Mouse (Mus musculus) embryonic facial prominence, embryonic 10.5 days (tissue): Measurements from ENCODE around the gene Itm2c. TPM values are rescaled to one million over a fixed set of nuclear protein-coding genes. Genes with fewer than 3 reads are reported as not detected.
A peak's percentile ranks its signal among the peaks of the same experiment; 100 is the strongest.

Experiments
- DNase-seq: peaks from one replicate; pipeline ENCODE4 v3.0.0-alpha.2; 2017; ENCODE audit warnings: low spot score
- H3K27ac ChIP-seq: fragments of 300-500 bp; sonication (generic); replicated peaks from 2 replicates; pipeline ENCODE4 v1.5.1; 2016; ENCODE audit warnings: mild to moderate bottlenecking
- H3K27me3 ChIP-seq: fragments of 300-500 bp; sonication (generic); replicated peaks from 2 replicates; pipeline ENCODE4 v1.6.1; 2016; ENCODE audit warnings: low read depth, mild to moderate bottlenecking; ENCODE audit not compliant: poor library complexity, severe bottlenecking
- H3K36me3 ChIP-seq: fragments of 300-500 bp; sonication (generic); replicated peaks from 2 replicates; pipeline ENCODE4 v1.6.1; 2016; ENCODE audit warnings: mild to moderate bottlenecking, moderate library complexity
- H3K4me1 ChIP-seq: fragments of 300-500 bp; sonication (generic); 2 replicates; pipeline ENCODE4 v1.6.1; 2016
- H3K4me3 ChIP-seq: fragments of 300-500 bp; sonication (generic); 2 replicates; pipeline ENCODE4 v1.5.1; 2016; ENCODE audit warnings: mild to moderate bottlenecking, moderate library complexity
- H3K9me3 ChIP-seq: fragments of 300-500 bp; sonication (generic); 2 replicates; pipeline ENCODE4 v1.6.1; 2016; ENCODE audit warnings: mild to moderate bottlenecking
- WGBS: fragments of 180-500 bp; shearing (Covaris S2); methylation state at CpG from one replicate; pipeline ENCODE4 v1.1.7; 2016; 5-methylcytosine and 5-hydroxymethylcytosine counted together
- polyA plus RNA-seq: library from polyadenylated mRNA; unstranded; fragments of >200 nt; fragmentation: Nextera tagmentation; extraction: Ambion mirVana; gene quantifications from 2 replicates; pipeline ENCODE4 v1.2.1, GENCODE M21; 2016

The Itm2c gene
- 168 and 177 TPM in 2 replicates for polyA plus RNA-seq

DNA sequence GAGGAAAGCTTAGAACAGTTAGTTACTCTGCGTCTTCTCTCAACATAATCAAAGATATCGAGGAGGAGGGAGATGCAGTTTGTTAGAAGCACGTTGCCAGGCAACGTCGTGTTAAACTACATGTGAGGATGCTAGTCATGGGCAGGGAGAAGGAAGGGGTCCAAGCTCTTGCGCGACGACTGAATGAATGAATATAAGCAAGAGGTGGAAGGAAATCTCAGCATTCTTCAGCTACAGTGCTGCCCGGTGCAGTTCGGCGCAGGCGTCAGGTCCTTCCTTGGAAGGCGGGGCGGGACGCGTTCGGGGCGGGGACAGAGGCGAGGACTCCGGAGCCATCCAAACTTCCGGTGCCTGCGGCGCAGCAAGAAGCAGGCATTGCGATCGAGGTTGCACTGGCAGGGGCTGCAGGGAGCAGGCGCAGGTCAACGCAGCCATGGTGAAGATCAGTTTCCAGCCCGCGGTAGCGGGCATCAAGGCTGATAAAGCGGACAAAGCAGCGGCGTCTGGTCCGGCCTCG, at the start of gene Itm2c:
Itm2c (plus strand) TSS at position 51 of the 517 bp plus-strand sequence.
- 1% methylated on average over 35 of the region's 35 CpGs for WGBS
- Histone ChIP-seq H3K27me3 (no peaks in the 10 kb centered on the region), H3K9me3 (no peaks in the 10 kb centered on the region), H3K4me3 (peak within 1 kb of the TSS; percentile 88), H3K27ac (peak within 1 kb of the TSS; percentile 95), H3K4me1 (peaks cover 49% of the 10 kb centered on the region), H3K36me3 (no peaks in the 10 kb centered on the region; the same call in 1 of the 2 replicates)
- peak; percentile 94 for DNase-seq

DNA sequence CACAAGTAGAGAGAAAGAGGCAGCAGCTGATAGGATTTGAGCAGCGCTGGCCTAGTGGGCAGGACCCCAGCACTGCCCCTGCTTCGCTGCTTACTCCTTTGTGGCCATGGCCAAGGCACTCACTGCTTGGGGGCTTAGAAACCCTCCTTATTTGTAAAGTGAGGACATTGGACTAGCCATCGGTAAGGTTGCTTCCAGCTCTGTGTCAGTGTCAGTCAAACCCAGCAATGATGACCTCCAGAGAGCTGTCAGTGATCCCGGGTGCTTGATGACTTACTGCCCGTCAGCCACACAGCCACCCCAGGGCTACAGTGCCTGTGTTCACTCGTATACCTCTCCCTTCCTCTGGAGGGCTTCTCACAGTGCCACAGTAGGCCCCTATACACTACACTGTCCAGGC, 49.1 kb upstream of the Itm2c start:
- 88% methylated on average over 6 of the region's 6 CpGs for WGBS
- no peak for DNase-seq
- H3K4me3 ChIP-seq: no peak overlapping the region
- peaks cover 75% of the 10 kb centered on the region for H3K36me3 ChIP-seq
- no peaks in the 10 kb centered on the region for H3K4me1 ChIP-seq
- no peak overlapping the region for H3K27ac ChIP-seq
- no peaks in the 10 kb centered on the region for H3K9me3 ChIP-seq
- no peaks in the 10 kb centered on the region for H3K27me3 ChIP-seq

DNA sequence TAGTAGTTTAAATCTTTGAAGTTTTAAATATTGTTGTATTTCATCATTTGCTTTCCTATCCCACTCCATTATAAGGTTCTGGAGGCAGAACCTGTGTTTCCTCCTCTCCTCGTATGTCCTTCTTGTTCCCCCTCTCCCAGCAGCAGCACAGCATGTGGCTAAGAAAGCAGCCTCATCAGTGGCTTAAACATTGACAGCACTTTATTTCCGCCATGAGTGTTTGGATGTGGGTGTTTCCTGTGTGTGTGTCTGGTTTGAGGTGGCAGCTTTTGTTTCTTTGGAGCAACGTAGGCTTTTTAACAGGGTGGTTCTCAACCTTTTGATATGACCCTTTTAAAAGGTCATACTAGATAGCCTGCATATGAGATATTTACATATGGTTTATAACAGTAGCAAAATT, 48.6 kb upstream of the Itm2c start:
- no peak for DNase-seq
- Histone ChIP-seq H3K36me3 (peaks cover 75% of the 10 kb centered on the region), H3K27ac (no peak overlapping the region), H3K27me3 (no peaks in the 10 kb centered on the region), H3K4me3 (no peak overlapping the region), H3K9me3 (no peaks in the 10 kb centered on the region), H3K4me1 (no peaks in the 10 kb centered on the region)
- WGBS: 80% methylated on average over 3 of the region's 3 CpGs

DNA sequence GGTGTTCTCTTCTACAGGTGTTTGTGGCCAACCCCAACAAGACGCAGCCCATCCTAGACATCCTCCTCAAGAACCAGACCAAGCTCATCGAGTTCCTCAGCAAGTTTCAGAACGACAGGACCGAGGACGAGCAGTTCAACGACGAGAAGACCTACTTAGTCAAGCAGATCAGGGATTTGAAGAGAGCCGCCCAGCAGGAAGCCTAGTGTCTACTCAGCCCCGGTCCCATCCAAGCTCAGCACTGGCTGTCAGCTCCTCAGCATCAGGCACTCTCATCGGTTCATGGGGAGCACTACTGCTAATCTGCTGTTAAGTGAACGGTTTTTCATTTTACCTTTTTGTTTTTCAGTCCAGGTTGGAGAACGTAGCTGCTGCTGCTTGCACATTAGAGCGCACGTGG, 45.1 kb upstream of the Itm2c start:
- whole genome bisulfite sequencing: 92% methylated on average over 14 of the region's 14 CpGs
- Histone ChIP-seq H3K27me3 (no peaks in the 10 kb centered on the region), H3K4me3 (no peak overlapping the region), H3K9me3 (no peaks in the 10 kb centered on the region), H3K27ac (no peak overlapping the region), H3K36me3 (peaks cover 74% of the 10 kb centered on the region), H3K4me1 (peaks cover 4% of the 10 kb centered on the region)
- DNase-seq: no peak

DNA sequence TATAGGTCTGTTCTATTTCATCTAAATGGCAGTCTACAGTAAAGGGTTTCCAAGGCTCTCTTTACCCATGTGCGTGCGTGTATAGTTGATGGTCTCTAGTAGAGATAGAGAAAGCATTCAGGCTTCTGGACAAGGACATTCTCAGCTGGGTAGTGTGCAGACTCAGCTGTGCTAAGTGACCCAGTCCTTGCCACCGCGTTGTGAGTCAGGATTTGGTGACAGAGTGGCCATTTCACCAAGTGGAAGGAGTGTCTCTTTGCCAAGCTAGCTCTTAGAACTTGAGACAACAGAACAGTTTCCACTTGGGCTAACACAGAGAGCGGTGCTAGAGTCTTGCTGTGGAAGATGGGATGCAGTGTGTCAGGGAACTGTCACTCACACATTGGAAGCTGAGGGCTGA, 43.2 kb upstream of the Itm2c start:
- no peak overlapping the region for H3K4me3 ChIP-seq
- no peak overlapping the region for H3K27ac ChIP-seq
- DNase-seq: no peak
- no peaks in the 10 kb centered on the region for H3K27me3 ChIP-seq
- H3K36me3 ChIP-seq: peaks cover 72% of the 10 kb centered on the region
- H3K4me1 ChIP-seq: peaks cover 7% of the 10 kb centered on the region
- 94% methylated on average over 5 of the region's 5 CpGs for whole genome bisulfite sequencing
- H3K9me3 ChIP-seq: no peaks in the 10 kb centered on the region

DNA sequence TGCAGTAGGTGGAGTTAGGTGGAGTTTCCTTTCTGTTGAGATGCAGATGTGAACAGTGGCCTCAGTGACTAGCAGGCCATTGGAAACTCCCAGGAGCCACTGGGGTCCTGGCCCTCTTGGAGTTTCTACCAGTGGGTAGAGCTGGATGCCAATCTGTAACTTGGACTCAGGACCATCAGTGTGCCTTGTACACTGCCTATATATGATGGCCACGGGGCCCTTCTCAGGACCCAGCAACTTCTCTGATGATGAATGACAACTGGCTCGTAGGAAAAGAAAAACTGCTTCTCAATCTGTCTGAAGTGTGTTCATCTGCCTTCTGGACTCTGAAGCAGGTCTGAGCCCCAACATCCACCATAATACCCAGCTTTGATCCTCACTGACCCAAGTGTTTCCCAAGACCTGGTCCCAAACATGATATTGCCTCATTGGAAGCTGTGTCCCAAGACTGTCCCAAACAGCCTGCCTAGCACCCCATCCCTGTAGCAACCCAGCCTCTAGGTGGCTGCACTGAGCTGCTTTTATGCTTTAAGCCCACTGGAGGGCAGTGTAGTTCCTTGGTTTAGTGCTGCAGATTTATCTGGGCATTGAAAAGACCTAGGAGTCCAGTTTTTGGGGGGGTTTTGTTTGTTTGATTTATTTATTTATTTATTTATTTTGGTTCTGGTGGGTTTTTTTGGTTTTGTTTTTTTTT, 40.9 kb upstream of the Itm2c start:
- Histone ChIP-seq H3K4me3 (no peak overlapping the region), H3K36me3 (peaks cover 58% of the 10 kb centered on the region), H3K27ac (no peak overlapping the region), H3K27me3 (no peaks in the 10 kb centered on the region), H3K9me3 (no peaks in the 10 kb centered on the region), H3K4me1 (peaks cover 7% of the 10 kb centered on the region)
- 91% methylated on average over 2 of the region's 2 CpGs for WGBS
- peak; percentile 70 for DNase-seq

DNA sequence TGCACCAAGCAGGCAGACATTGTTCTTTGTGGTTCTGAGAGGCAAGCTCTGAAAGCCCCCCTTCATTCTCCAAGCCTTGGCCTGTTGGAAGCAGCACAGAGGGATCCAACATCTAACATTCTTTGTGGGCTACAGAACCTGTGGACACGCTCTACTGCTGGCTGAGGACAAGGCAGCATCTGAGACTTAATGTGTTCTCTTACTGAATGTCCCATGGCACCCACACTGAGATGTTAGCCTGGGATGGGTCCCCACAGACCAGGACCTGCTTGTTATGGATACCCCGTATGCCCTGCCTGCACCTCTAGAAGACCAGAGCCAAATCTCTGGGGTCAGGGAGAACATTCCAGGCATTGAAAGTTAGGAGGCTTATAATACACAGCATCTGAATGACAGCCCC, 40.2 kb upstream of the Itm2c start:
- Histone ChIP-seq H3K4me3 (no peak overlapping the region), H3K9me3 (no peaks in the 10 kb centered on the region), H3K4me1 (peaks cover 7% of the 10 kb centered on the region), H3K36me3 (peaks cover 51% of the 10 kb centered on the region), H3K27ac (0 out of 2 replicates have a peak overlapping the region, but pooled peaks have one; percentile 3), H3K27me3 (no peaks in the 10 kb centered on the region)
- 88% methylated on average over 2 of the region's 2 CpGs for whole genome bisulfite sequencing
- no peak for DNase-seq

DNA sequence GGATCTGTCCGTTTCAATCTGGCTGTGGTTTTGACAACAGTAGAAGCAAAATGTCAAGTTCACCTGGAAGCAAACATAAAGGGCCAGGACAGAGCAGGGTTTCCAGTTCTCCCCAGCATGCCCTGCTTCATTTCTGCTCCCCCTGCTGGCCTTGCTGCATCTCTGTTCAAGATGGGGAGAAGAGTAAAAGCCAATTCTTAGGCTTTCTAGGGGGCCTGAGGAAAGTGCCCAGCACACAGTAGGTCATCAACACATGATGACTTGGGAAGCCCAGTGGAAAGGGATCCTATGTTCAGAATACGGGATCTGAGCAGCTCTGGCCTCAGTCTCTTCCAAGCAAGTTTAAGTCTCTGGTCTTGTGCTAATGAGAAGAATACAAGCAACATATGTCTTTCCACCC, 39.6 kb upstream of the Itm2c start:
- peaks cover 45% of the 10 kb centered on the region for H3K36me3 ChIP-seq
- peaks cover 7% of the 10 kb centered on the region for H3K4me1 ChIP-seq
- DNase-seq: no peak
- no peaks in the 10 kb centered on the region for H3K9me3 ChIP-seq
- H3K27ac ChIP-seq: no peak overlapping the region
- 71% methylated on average over 2 of the region's 2 CpGs for WGBS
- no peak overlapping the region for H3K4me3 ChIP-seq
- H3K27me3 ChIP-seq: no peaks in the 10 kb centered on the region

DNA sequence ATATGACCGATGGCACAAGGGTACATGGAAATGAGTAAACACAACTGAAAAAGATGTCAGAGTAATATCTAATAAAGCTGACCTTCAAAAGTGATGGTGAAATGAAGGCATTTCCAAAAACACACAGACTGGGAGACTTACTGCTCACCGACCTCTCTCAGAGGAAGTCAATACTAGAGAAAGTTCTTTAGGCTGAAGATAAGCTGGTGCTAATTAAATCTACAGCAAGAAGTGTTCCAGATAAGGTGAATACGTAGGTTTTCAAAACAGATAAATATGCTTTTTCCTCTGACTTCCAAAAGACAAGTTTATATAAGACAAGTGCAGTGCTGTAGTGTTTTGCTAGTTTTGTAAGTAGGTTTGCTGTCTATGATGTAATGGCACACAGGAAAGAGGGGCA, 37.8 kb upstream of the Itm2c start:
- Histone ChIP-seq H3K36me3 (peaks cover 29% of the 10 kb centered on the region), H3K27ac (no peak overlapping the region), H3K27me3 (no peaks in the 10 kb centered on the region), H3K9me3 (peaks cover 1% of the 10 kb centered on the region; the same call in 1 of the 2 replicates), H3K4me1 (peaks cover 7% of the 10 kb centered on the region), H3K4me3 (no peak overlapping the region)
- WGBS: 87% methylated on average over 3 of the region's 3 CpGs
- DNase-seq: no peak

DNA sequence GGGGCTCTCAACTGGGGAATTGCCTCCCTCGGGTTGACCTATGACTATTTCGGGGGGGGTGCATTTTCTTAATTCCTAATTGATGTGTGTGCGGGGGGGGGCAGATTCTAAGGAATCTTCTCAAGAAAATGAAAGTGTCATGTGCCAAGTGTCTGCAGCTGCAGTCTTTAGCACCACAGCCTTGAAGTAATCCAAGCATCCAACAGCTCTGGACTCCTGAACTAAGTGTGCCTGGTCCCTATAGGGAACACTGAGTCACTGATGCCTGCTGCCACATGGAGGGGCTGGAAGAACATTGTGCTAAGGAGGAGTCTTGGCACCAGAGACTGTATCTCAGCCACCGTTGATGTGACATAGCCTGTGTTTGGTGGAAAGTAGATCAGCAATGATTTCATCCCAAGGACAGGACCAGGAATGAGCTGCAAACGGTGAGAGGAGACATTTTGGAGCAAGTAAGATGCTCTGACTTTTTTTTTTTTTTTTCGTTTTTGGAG, 36.8 kb upstream of the Itm2c start:
- no peaks in the 10 kb centered on the region for H3K27me3 ChIP-seq
- no peak overlapping the region for H3K27ac ChIP-seq
- WGBS: 84% methylated on average over 6 of the region's 6 CpGs
- H3K36me3 ChIP-seq: peaks cover 20% of the 10 kb centered on the region
- no peak for DNase-seq
- peaks cover 7% of the 10 kb centered on the region for H3K4me1 ChIP-seq
- H3K9me3 ChIP-seq: peaks cover 10% of the 10 kb centered on the region; the same call in 1 of the 2 replicates
- no peak overlapping the region for H3K4me3 ChIP-seq

DNA sequence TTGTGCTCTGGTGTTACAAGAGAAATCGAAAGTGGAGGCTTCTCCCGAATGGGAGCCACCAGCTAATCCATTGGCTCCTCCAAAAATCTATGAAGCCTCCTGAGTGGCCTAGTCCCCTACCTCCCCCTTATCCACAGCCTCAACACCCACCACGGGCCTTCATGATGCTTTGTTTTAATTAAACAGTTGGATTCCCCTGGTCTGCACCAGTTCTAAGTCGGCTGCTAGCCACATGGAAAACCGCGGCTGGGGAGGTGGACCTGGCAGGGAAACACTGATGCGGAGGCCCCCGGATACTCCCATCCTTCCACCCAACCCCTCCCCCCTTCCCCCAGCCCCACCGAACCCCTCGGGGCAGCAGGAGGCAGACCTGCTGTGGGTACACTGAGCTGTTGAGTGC, 29.7 kb upstream of the Itm2c start:
- H3K36me3 ChIP-seq: no peaks in the 10 kb centered on the region
- no peak overlapping the region for H3K4me3 ChIP-seq
- H3K9me3 ChIP-seq: peaks cover 20% of the 10 kb centered on the region; the same call in 1 of the 2 replicates
- no peak for DNase-seq
- no peak overlapping the region for H3K27ac ChIP-seq
- WGBS: 80% methylated on average over 10 of the region's 10 CpGs
- H3K27me3 ChIP-seq: no peaks in the 10 kb centered on the region
- H3K4me1 ChIP-seq: no peaks in the 10 kb centered on the region

DNA sequence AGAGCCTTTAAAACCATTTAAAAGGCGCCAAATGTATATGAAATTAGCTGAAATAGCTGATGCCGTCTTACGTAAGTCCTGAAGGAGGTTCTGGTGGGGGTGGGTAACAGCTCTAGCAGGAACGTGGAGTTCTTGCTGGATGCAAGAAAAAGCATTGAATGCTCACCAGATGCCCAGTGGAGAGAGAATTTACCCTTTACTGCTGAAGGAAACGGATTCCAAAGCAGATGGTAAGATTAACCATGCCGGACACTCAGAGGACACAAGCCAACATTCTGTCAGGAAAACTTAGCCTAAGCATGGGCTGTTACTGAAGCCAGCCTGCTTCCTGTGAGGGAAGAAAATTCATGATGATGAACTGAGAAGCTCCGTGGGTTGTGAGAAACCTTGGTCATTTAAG, 24.1 kb upstream of the Itm2c start:
- WGBS: 91% methylated on average over 7 of the region's 7 CpGs
- Histone ChIP-seq H3K36me3 (no peaks in the 10 kb centered on the region), H3K4me1 (no peaks in the 10 kb centered on the region), H3K9me3 (peaks cover 19% of the 10 kb centered on the region; the same call in 1 of the 2 replicates), H3K27me3 (no peaks in the 10 kb centered on the region), H3K4me3 (no peak overlapping the region), H3K27ac (no peak overlapping the region)
- no peak for DNase-seq

DNA sequence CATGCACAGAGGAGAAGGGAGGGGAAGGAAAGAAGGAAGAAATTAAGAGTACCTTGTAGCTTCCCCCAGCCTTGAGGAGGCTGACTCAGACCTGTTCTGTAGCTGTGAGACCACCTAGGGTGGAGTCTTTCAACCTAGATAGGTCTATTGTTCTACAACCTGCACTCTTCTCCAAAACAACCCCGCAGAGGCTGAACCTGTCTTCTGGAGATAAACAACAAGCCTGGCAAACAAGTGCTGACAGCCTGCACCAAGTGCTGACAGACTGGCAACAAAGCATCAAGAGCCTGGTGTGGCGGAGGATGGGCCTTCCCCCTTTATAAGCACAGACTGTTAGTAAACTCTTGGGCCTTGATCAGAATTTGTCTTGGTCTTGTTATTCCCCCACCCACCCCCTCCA, 23.5 kb upstream of the Itm2c start:
- 69% methylated on average over 2 of the region's 2 CpGs for WGBS

More for the DNA sequence above, 23.5 kb upstream of the Itm2c start:
- Histone ChIP-seq H3K27me3 (no peaks in the 10 kb centered on the region), H3K27ac (no peak overlapping the region), H3K4me1 (no peaks in the 10 kb centered on the region), H3K9me3 (peaks cover 25% of the 10 kb centered on the region; the same call in 1 of the 2 replicates), H3K4me3 (no peak overlapping the region), H3K36me3 (no peaks in the 10 kb centered on the region)
- no peak for DNase-seq
